Mouse (Mus musculus) stomach, embryonic 15.5 days (tissue): Measurements from ENCODE around the gene Slc25a54. TPM values are rescaled to one million over a fixed set of nuclear protein-coding genes. Genes with fewer than 3 reads are reported as not detected.

Source experiments
- ATAC-seq: fragments of 200-750 bp; cut with Nextera tagmentation; 2 replicates; pipeline ENCODE4 v1.8.0; 2017; ENCODE audit warnings: low read depth, moderate number of reproducible peaks, moderate TSS enrichment; ENCODE audit not compliant: insufficient read depth, low FRiP score
- H3K27ac ChIP-seq: fragments of 300-500 bp; sonication (generic); 2 replicates; pipeline ENCODE4 v1.5.1; 2015; ENCODE audit warnings: mild to moderate bottlenecking, inconsistent platforms
- H3K27me3 ChIP-seq: fragments of 300-500 bp; sonication (generic); replicated peaks from 2 replicates; pipeline ENCODE4 v1.6.1; 2015; ENCODE audit warnings: inconsistent platforms
- H3K36me3 ChIP-seq: fragments of 300-500 bp; sonication (generic); 2 replicates; pipeline ENCODE4 v1.6.1; 2015; ENCODE audit warnings: inconsistent platforms
- H3K4me1 ChIP-seq: fragments of 300-500 bp; sonication (generic); 2 replicates; pipeline ENCODE4 v1.6.1; 2015; ENCODE audit warnings: inconsistent platforms
- H3K4me2 ChIP-seq: fragments of 300-500 bp; sonication (generic); 2 replicates; pipeline ENCODE4 v1.6.1; 2015; ENCODE audit warnings: mild to moderate bottlenecking, inconsistent platforms
- H3K4me3 ChIP-seq: fragments of 300-500 bp; sonication (generic); replicated peaks from 2 replicates; pipeline ENCODE4 v1.5.1; 2015; ENCODE audit warnings: inconsistent platforms
- H3K9ac ChIP-seq: fragments of 300-500 bp; sonication (generic); 2 replicates; pipeline ENCODE4 v1.6.1; 2015; ENCODE audit warnings: inconsistent platforms
- H3K9me3 ChIP-seq: fragments of 300-500 bp; sonication (generic); 2 replicates; pipeline ENCODE4 v1.6.1; 2016; ENCODE audit warnings: inconsistent platforms
- WGBS: fragments of 180-500 bp; shearing (Covaris S2); methylation state at CpG from one replicate; pipeline ENCODE4 v1.1.7; 2015; 5-methylcytosine and 5-hydroxymethylcytosine counted together
- polyA plus RNA-seq: library from polyadenylated mRNA; unstranded; fragments of >200 nt; fragmentation: Nextera tagmentation; extraction: Ambion mirVana; gene quantifications from 2 replicates; pipeline ENCODE4 v1.2.1, GENCODE M21; 2015

The Slc25a54 gene
- polyA plus RNA-seq, 1 experiment from 2014 or later = not detected

GRCm38 (mm10) chr3:109129768-109130167 lies 49.5 kb downstream of the Slc25a54 start:
- peaks cover 5% of the 10 kb centered on the region for H3K36me3 ChIP-seq
- H3K4me1 ChIP-seq = no peaks in the 10 kb centered on the region
- H3K9me3 ChIP-seq = no peaks in the 10 kb centered on the region
- ATAC-seq = no peak
- no peak overlapping the region for H3K4me2 ChIP-seq
- no peak overlapping the region for H3K9ac ChIP-seq
- WGBS = 70% methylated on average over 5 of the region's 5 CpGs
- H3K4me3 ChIP-seq = no peak overlapping the region
- no peak overlapping the region for H3K27ac ChIP-seq
- H3K27me3 ChIP-seq = no peaks in the 10 kb centered on the region

GRCm38 (mm10) chr3:109132966-109133365 lies 52.7 kb downstream of the Slc25a54 start:
- H3K27me3 ChIP-seq = no peaks in the 10 kb centered on the region
- no peak overlapping the region for H3K27ac ChIP-seq
- no peak overlapping the region for H3K9ac ChIP-seq
- no peak overlapping the region for H3K4me2 ChIP-seq
- H3K4me3 ChIP-seq = no peak overlapping the region
- no peak for ATAC-seq
- H3K4me1 ChIP-seq = no peaks in the 10 kb centered on the region
- WGBS = 87% methylated on average over 4 of the region's 4 CpGs
- peaks cover 5% of the 10 kb centered on the region for H3K36me3 ChIP-seq
- H3K9me3 ChIP-seq = no peaks in the 10 kb centered on the region

GRCm38 (mm10) chr3:109134036-109134435 lies 53.8 kb downstream of the Slc25a54 start:
- Histone ChIP-seq H3K4me1 (no peaks in the 10 kb centered on the region), H3K9ac (no peak overlapping the region), H3K27ac (no peak overlapping the region), H3K9me3 (no peaks in the 10 kb centered on the region), H3K36me3 (peaks cover 5% of the 10 kb centered on the region), H3K4me2 (no peak overlapping the region), H3K27me3 (no peaks in the 10 kb centered on the region), H3K4me3 (no peak overlapping the region)
- 95% methylated on average over 15 of the region's 15 CpGs for WGBS
- ATAC-seq = no peak

- H3K36me3 ChIP-seq = peaks cover 5% of the 10 kb centered on the region
- WGBS = 92% methylated on average over 1 of the region's 1 CpGs
- no peak for ATAC-seq
Measured at GRCm38 (mm10) chr3:109135352-109135751, 55.1 kb downstream of the Slc25a54 start.

GRCm38 (mm10) chr3:109152561-109152960 lies 72.3 kb downstream of the Slc25a54 start:
- no peak for ATAC-seq
- H3K27me3 ChIP-seq = no peaks in the 10 kb centered on the region

More at GRCm38 (mm10) chr3:109135352-109135751, 55.1 kb downstream of the Slc25a54 start:
- H3K27me3 ChIP-seq = no peaks in the 10 kb centered on the region
- H3K4me1 ChIP-seq = no peaks in the 10 kb centered on the region
- H3K4me2 ChIP-seq = no peak overlapping the region
- H3K27ac ChIP-seq = no peak overlapping the region
- H3K4me3 ChIP-seq = no peak overlapping the region
- H3K9ac ChIP-seq = no peak overlapping the region
- no peaks in the 10 kb centered on the region for H3K9me3 ChIP-seq

GRCm38 (mm10) chr3:109153410-109153809 lies 73.1 kb downstream of the Slc25a54 start:
- no peaks in the 10 kb centered on the region for H3K27me3 ChIP-seq
- H3K4me3 ChIP-seq = no peak overlapping the region
- 95% methylated on average over 6 of the region's 6 CpGs for WGBS
- no peaks in the 10 kb centered on the region for H3K9me3 ChIP-seq
- H3K4me1 ChIP-seq = no peaks in the 10 kb centered on the region
- peaks cover 5% of the 10 kb centered on the region; the same call in 1 of the 2 replicates for H3K36me3 ChIP-seq
- H3K27ac ChIP-seq = no peak overlapping the region
- no peak for ATAC-seq
- no peak overlapping the region for H3K4me2 ChIP-seq
- no peak overlapping the region for H3K9ac ChIP-seq

More at GRCm38 (mm10) chr3:109152561-109152960, 72.3 kb downstream of the Slc25a54 start:
- Histone ChIP-seq H3K4me3 (no peak overlapping the region), H3K27ac (no peak overlapping the region), H3K36me3 (0 out of 2 replicates have a peak, but pooled peaks cover 4% of the 10 kb centered on the region), H3K9ac (no peak overlapping the region), H3K4me2 (no peak overlapping the region), H3K9me3 (no peaks in the 10 kb centered on the region), H3K4me1 (no peaks in the 10 kb centered on the region)
- WGBS = 89% methylated on average over 4 of the region's 4 CpGs

- no peaks in the 10 kb centered on the region for H3K4me1 ChIP-seq
- no peak overlapping the region for H3K27ac ChIP-seq
- H3K27me3 ChIP-seq = no peaks in the 10 kb centered on the region
- 84% methylated on average over 4 of the region's 4 CpGs for WGBS
- ATAC-seq = no peak
- no peak overlapping the region for H3K4me2 ChIP-seq
- no peak overlapping the region for H3K4me3 ChIP-seq
- no peaks in the 10 kb centered on the region for H3K9me3 ChIP-seq
- H3K9ac ChIP-seq = no peak overlapping the region
- peaks cover 20% of the 10 kb centered on the region for H3K36me3 ChIP-seq
Measured at GRCm38 (mm10) chr3:109155926-109156669, 75.8 kb downstream of the Slc25a54 start.

GRCm38 (mm10) chr3:109157481-109157880 lies 77.2 kb downstream of the Slc25a54 start:
- Histone ChIP-seq H3K36me3 (peaks cover 19% of the 10 kb centered on the region), H3K27me3 (no peaks in the 10 kb centered on the region), H3K9ac (no peak overlapping the region), H3K4me2 (no peak overlapping the region), H3K4me3 (no peak overlapping the region), H3K27ac (no peak overlapping the region), H3K9me3 (no peaks in the 10 kb centered on the region), H3K4me1 (no peaks in the 10 kb centered on the region)
- 77% methylated on average over 3 of the region's 3 CpGs for WGBS
- no peak for ATAC-seq

- Histone ChIP-seq H3K4me2 (no peak overlapping the region), H3K27me3 (no peaks in the 10 kb centered on the region), H3K27ac (no peak overlapping the region), H3K9me3 (no peaks in the 10 kb centered on the region), H3K36me3 (peaks cover 26% of the 10 kb centered on the region), H3K9ac (no peak overlapping the region), H3K4me1 (no peaks in the 10 kb centered on the region), H3K4me3 (no peak overlapping the region)
- 94% methylated on average over 2 of the region's 2 CpGs for WGBS
- no peak for ATAC-seq
Measured at GRCm38 (mm10) chr3:109164088-109164487, 83.8 kb downstream of the Slc25a54 start.

- ATAC-seq = no peak
- Histone ChIP-seq H3K9ac (no peak overlapping the region), H3K4me3 (no peak overlapping the region), H3K4me1 (no peaks in the 10 kb centered on the region), H3K4me2 (no peak overlapping the region), H3K9me3 (no peaks in the 10 kb centered on the region), H3K27me3 (no peaks in the 10 kb centered on the region), H3K27ac (no peak overlapping the region), H3K36me3 (peaks cover 22% of the 10 kb centered on the region)
- 83% methylated on average over 1 of the region's 1 CpGs for WGBS
Measured at GRCm38 (mm10) chr3:109164644-109165043, 84.4 kb downstream of the Slc25a54 start.

- no peak overlapping the region for H3K4me2 ChIP-seq
- no peaks in the 10 kb centered on the region for H3K9me3 ChIP-seq
- no peaks in the 10 kb centered on the region for H3K4me1 ChIP-seq
- H3K9ac ChIP-seq = no peak overlapping the region
- no peak overlapping the region for H3K4me3 ChIP-seq
- WGBS = 78% methylated on average over 8 of the region's 8 CpGs
- no peak for ATAC-seq
- peaks cover 16% of the 10 kb centered on the region for H3K36me3 ChIP-seq
- no peaks in the 10 kb centered on the region for H3K27me3 ChIP-seq
- no peak overlapping the region for H3K27ac ChIP-seq
Measured at GRCm38 (mm10) chr3:109165214-109165829, 85.1 kb downstream of the Slc25a54 start.
